Mouse (Mus musculus) megakaryocyte-erythroid progenitor cell, adult 5-6 weeks (primary cell): ENCODE results near the gene Fbxw20. TPM values are rescaled to one million over a fixed set of nuclear protein-coding genes. Genes with fewer than 3 reads are reported as not detected.
"Not testable (repeated sequence)": the region's sequence is repeated elsewhere in the genome, so short reads cannot be mapped to it uniquely, and the experiment has no call there.

ENCODE experiments used
- ATAC-seq: replicated peaks from 2 replicates; pipeline ENCODE4 v1.8.0; 2016; ENCODE audit warnings: mild to moderate bottlenecking, inconsistent platforms; ENCODE audit not compliant: severe bottlenecking, poor library complexity, low FRiP score, low TSS enrichment
- total RNA-seq, 2 experiments: library from RNA; stranded (forward) in 1 of 2; stranded (reverse) in 1 of 2; fragments of 200-1000, 215-1000 nt in 1 of 2; fragments of >200 nt in 1 of 2; fragmentation: Nextera tagmentation in 1 of 2; gene quantifications; 2 replicates each; pipeline ENCODE4 v1.2.3; 2014 to 2017

The Fbxw20 gene
- total RNA-seq (2014; fragmentation: Nextera tagmentation) (not detected in 2 replicates), total RNA-seq (2017) (not detected in 2 replicates)

GRCm38 (mm10) chr9:109234654-109235053, at the start of gene Fbxw20:
TSS of gene Fbxw20 (minus strand) at chr9:109234754.
- no peak for ATAC-seq

GRCm38 (mm10) chr9:109263041-109263440, 28.5 kb upstream of the Fbxw20 start:
- no peak for ATAC-seq

GRCm38 (mm10) chr9:109218449-109218848, 16.1 kb downstream of the Fbxw20 start:
- no peak for ATAC-seq

- ATAC-seq, result not testable (repeated sequence)
These were observed 33.2 kb downstream of the Fbxw20 start for GRCm38 (mm10) chr9:109201347-109201746.

- ATAC-seq, result no peak
These were observed 34.2 kb downstream of the Fbxw20 start for GRCm38 (mm10) chr9:109200349-109200748.

- no peak for ATAC-seq
These were observed 35.2 kb downstream of the Fbxw20 start for GRCm38 (mm10) chr9:109199353-109199752.

DNA sequence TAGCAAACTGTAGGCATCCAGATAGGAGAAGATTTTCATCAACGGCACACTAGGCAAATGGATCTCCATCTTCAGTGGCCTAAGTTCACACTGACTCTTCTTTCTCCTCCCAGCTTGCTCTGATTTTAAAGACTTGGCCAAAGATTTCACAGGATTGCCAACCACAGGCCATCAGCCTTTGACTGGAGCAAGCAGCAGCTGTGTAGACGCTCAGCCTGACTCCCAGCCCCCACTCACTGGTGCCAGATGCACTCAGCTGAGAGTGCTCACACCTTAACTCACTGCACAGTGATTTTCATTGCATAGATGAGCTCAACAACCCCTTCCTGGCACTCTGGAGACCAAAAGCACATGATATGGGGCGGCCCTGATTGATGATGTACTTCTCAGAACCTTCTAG, 38.7 kb downstream of the Fbxw20 start, which contains the start of gene Fbxw13:
Gene Fbxw13, minus strand, starts transcription at position 101 of the 400 bp plus-strand sequence.
- ATAC-seq, result not testable (repeated sequence)

DNA sequence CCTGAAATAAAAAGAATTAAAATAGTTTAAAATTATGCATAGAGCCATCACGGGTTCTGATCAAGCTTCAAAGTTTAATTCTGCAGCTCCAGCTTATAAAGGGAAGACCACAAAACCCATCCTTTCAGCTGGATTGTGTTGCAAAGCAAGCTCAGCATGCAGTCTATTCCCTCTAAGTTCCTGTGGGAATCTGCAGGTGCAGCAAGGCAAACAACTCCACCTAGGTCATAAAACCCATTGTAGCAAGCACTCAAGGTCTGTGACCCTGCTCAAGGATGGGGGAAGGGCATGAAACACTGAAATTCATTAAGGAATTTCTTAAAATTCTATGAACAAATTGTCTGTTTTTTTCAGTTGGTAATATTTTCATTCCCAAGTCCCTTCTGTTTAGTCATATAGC, 57.3 kb downstream of the Fbxw20 start:
- no peak for ATAC-seq

- ATAC-seq, result no peak
These were observed 58.3 kb downstream of the Fbxw20 start for GRCm38 (mm10) chr9:109176301-109176700.

Other genes with a start within 250 kb of the Fbxw20 start
- 1.2 TPM in 1 of 2 replicates, not detected in the other for gene Ucn2, start 248.7 kb downstream of the Fbxw20 start, total RNA-seq (2014; fragmentation: Nextera tagmentation)
- not detected in 2 replicates for gene Ucn2, start 248.7 kb downstream of the Fbxw20 start, total RNA-seq (2017)
- 6.2 and 22.7 TPM in 2 replicates for gene Pfkfb4, start 243.0 kb downstream of the Fbxw20 start, total RNA-seq (2014; fragmentation: Nextera tagmentation)
- 4.8 and 11.5 TPM in 2 replicates for gene Pfkfb4, start 243.0 kb downstream of the Fbxw20 start, total RNA-seq (2017)
- gene Shisa5, start 196.2 kb downstream of the Fbxw20 start, total RNA-seq (2014; fragmentation: Nextera tagmentation), result 52.0 and 52.8 TPM in 2 replicates
- gene Shisa5, start 196.2 kb downstream of the Fbxw20 start, total RNA-seq (2017), result 37.6 and 74.5 TPM in 2 replicates
- gene Trex1, start 175.0 kb downstream of the Fbxw20 start, total RNA-seq (2014; fragmentation: Nextera tagmentation), result 17.1 and 29.7 TPM in 2 replicates
- 4.7 and 5.1 TPM in 2 replicates for gene Trex1, start 175.0 kb downstream of the Fbxw20 start, total RNA-seq (2017)
- gene Atrip, start 160.6 kb downstream of the Fbxw20 start, total RNA-seq (2014; fragmentation: Nextera tagmentation), result 14.9 and 26.3 TPM in 2 replicates
- gene Atrip, start 160.6 kb downstream of the Fbxw20 start, total RNA-seq (2017), result 9.8 and 19.2 TPM in 2 replicates
- gene Ccdc51, start 152.3 kb downstream of the Fbxw20 start, total RNA-seq (2014; fragmentation: Nextera tagmentation), result 12.2 and 17.1 TPM in 2 replicates
- 14.2 and 16.6 TPM in 2 replicates for gene Ccdc51, start 152.3 kb downstream of the Fbxw20 start, total RNA-seq (2017)
- 418 and 530 TPM in 2 replicates for gene Tma7, start 152.2 kb downstream of the Fbxw20 start, total RNA-seq (2014; fragmentation: Nextera tagmentation)
- gene Tma7, start 152.2 kb downstream of the Fbxw20 start, total RNA-seq (2017), result 113 and 115 TPM in 2 replicates
- gene Plxnb1, start 139.4 kb downstream of the Fbxw20 start, total RNA-seq (2014; fragmentation: Nextera tagmentation), result 1.3 TPM in 1 of 2 replicates, not detected in the other
- gene Plxnb1, start 139.4 kb downstream of the Fbxw20 start, total RNA-seq (2017), result not detected in 2 replicates
- not detected in 2 replicates for gene Fbxw21, start 72.7 kb downstream of the Fbxw20 start, total RNA-seq (2014; fragmentation: Nextera tagmentation)
- gene Fbxw21, start 72.7 kb downstream of the Fbxw20 start, total RNA-seq (2017), result not detected in 2 replicates
- not detected in 2 replicates for gene Fbxw13, start 38.8 kb downstream of the Fbxw20 start, total RNA-seq (2014; fragmentation: Nextera tagmentation)
- not detected in 2 replicates for gene Fbxw13, start 38.8 kb downstream of the Fbxw20 start, total RNA-seq (2017)
- gene Fbxw14, start 52.9 kb upstream of the Fbxw20 start, total RNA-seq (2014; fragmentation: Nextera tagmentation), result not detected in 2 replicates
- gene Fbxw14, start 52.9 kb upstream of the Fbxw20 start, total RNA-seq (2017), result not detected in 2 replicates
- not detected in 2 replicates for gene Fbxw28, start 104.9 kb upstream of the Fbxw20 start, total RNA-seq (2014; fragmentation: Nextera tagmentation)
- not detected in 2 replicates for gene Fbxw28, start 104.9 kb upstream of the Fbxw20 start, total RNA-seq (2017)
- not detected in 2 replicates for gene Fbxw22, start 169.5 kb upstream of the Fbxw20 start, total RNA-seq (2014; fragmentation: Nextera tagmentation)
- not detected in 2 replicates for gene Fbxw22, start 169.5 kb upstream of the Fbxw20 start, total RNA-seq (2017)
- not detected in 2 replicates for gene Fbxw16, start 214.4 kb upstream of the Fbxw20 start, total RNA-seq (2014; fragmentation: Nextera tagmentation)
- not detected in 2 replicates for gene Fbxw16, start 214.4 kb upstream of the Fbxw20 start, total RNA-seq (2017)